Mouse (Mus musculus) neural tube, embryonic 15.5 days (tissue): ENCODE results near the gene Zfp827. TPM values are rescaled to one million over a fixed set of nuclear protein-coding genes. Genes with fewer than 3 reads are reported as not detected.

Experiments used
- ATAC-seq: fragments of 200-750 bp; cut with Nextera tagmentation; 2 replicates; pipeline ENCODE4 v1.8.0; 2017; ENCODE audit warnings: mild to moderate bottlenecking, moderate TSS enrichment, moderate library complexity; ENCODE audit not compliant: low FRiP score
- H3K27ac ChIP-seq: fragments of 300-500 bp; sonication (generic); replicated peaks from 2 replicates; pipeline ENCODE4 v1.5.1; 2015; ENCODE audit warnings: mild to moderate bottlenecking, inconsistent platforms
- H3K27me3 ChIP-seq: fragments of 300-500 bp; sonication (generic); replicated peaks from 2 replicates; pipeline ENCODE4 v1.6.1; 2015; ENCODE audit warnings: inconsistent platforms
- H3K36me3 ChIP-seq: fragments of 300-500 bp; sonication (generic); 2 replicates; pipeline ENCODE4 v1.6.1; 2015; ENCODE audit warnings: inconsistent platforms
- H3K4me1 ChIP-seq: fragments of 300-500 bp; sonication (generic); 2 replicates; pipeline ENCODE4 v1.6.1; 2015; ENCODE audit warnings: inconsistent platforms
- H3K4me2 ChIP-seq: fragments of 300-500 bp; sonication (generic); 2 replicates; pipeline ENCODE4 v1.6.1; 2015; ENCODE audit warnings: inconsistent platforms, mild to moderate bottlenecking, moderate library complexity
- H3K4me3 ChIP-seq: fragments of 300-500 bp; sonication (generic); replicated peaks from 2 replicates; pipeline ENCODE4 v1.5.1; 2015; ENCODE audit warnings: mild to moderate bottlenecking, inconsistent platforms
- H3K9ac ChIP-seq: fragments of 300-500 bp; sonication (generic); replicated peaks from 2 replicates; pipeline ENCODE4 v1.6.1; 2015; ENCODE audit warnings: mild to moderate bottlenecking, inconsistent platforms
- H3K9me3 ChIP-seq: fragments of 300-500 bp; sonication (generic); replicated peaks from 2 replicates; pipeline ENCODE4 v1.6.1; 2016; ENCODE audit warnings: inconsistent platforms
- WGBS: fragments of 180-500 bp; shearing (Covaris S2); methylation state at CpG from one replicate; pipeline ENCODE4 v1.1.7; 2015; ENCODE audit warnings: mixed read lengths; 5-methylcytosine and 5-hydroxymethylcytosine counted together
- polyA plus RNA-seq: library from polyadenylated mRNA; unstranded; fragments of >200 nt; fragmentation: Nextera tagmentation; extraction: Ambion mirVana; gene quantifications from 2 replicates; pipeline ENCODE4 v1.2.1, GENCODE M21; 2015

The Zfp827 gene
- polyA plus RNA-seq, 1 experiment from 2014 or later: 10.4 TPM

DNA sequence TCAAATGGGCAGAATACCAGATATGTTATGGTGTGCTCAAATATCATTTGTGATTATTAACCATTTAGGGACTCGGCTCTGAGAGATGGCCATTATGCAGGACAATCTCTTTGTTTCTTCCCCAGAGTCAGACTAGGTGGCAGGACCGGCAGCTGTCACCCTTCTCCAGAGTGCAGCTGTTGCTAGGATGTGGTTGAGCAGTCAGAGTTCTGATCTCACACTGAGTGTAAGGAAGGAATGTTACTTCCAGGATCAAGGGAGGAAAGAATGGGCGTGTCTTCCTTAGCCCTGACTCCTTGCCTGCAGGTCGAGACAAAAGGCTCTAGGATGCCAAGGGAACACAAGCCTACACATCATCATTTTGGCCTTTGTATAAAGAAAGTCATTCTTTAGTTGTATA is 199.0 kb downstream of the Zfp827 start:
- Histone ChIP-seq H3K36me3 (no peaks in the 10 kb centered on the region), H3K27me3 (no peaks in the 10 kb centered on the region), H3K4me1 (peaks cover 9% of the 10 kb centered on the region), H3K9ac (no peak overlapping the region), H3K9me3 (0 out of 2 replicates have a peak, but pooled peaks cover 2% of the 10 kb centered on the region), H3K4me2 (no peak overlapping the region), H3K4me3 (no peak overlapping the region), H3K27ac (no peak overlapping the region)
- no peak for ATAC-seq
- 84% methylated on average over 4 of the region's 4 CpGs for WGBS

GRCm38 (mm10) chr8:79227916-79228315 is 199.7 kb downstream of the Zfp827 start:
- Histone ChIP-seq H3K4me2 (no peak overlapping the region), H3K27me3 (no peaks in the 10 kb centered on the region), H3K4me3 (no peak overlapping the region), H3K36me3 (no peaks in the 10 kb centered on the region), H3K4me1 (peaks cover 9% of the 10 kb centered on the region), H3K27ac (no peak overlapping the region), H3K9ac (no peak overlapping the region), H3K9me3 (0 out of 2 replicates have a peak, but pooled peaks cover 2% of the 10 kb centered on the region)
- WGBS: 93% methylated on average over 3 of the region's 3 CpGs
- no peak for ATAC-seq

DNA sequence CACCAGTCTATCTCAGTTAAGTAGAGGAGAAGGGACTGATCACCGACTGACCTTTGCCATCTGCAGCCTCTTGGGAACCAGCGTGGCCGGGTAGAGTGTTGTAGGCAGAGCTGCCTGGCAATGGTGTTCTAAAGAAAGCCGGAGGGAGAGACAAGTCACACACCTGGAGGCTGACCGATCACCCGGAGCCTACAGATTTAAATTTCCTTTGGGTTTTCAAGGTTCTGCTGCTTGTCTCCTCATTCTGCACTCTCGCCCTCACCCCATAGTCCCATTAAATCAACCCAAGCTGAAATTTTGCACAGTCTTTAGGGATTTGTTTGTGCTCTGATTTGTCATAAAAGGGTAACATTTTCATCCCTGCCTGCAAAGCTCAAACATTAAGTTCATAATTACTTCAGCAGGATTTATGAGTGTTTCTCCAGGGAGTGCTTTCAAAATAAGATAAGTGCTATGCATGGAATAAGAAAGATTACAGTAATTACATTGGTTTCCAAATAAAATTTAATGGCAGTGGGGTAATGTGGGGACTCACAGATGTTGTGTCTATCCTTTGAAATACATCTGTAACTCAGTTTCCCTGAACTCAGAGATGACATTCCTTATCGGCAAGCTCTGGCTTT is 201.1 kb downstream of the Zfp827 start:
- peaks cover 9% of the 10 kb centered on the region for H3K4me1 ChIP-seq
- no peaks in the 10 kb centered on the region for H3K36me3 ChIP-seq
- H3K4me2 ChIP-seq: no peak overlapping the region
- H3K27ac ChIP-seq: 0 out of 2 replicates have a peak overlapping the region, but pooled peaks have one; percentile 28
- 53% methylated on average over 8 of the region's 8 CpGs for WGBS
- H3K9ac ChIP-seq: no peak overlapping the region
- H3K4me3 ChIP-seq: no peak overlapping the region
- no peaks in the 10 kb centered on the region for H3K27me3 ChIP-seq
- H3K9me3 ChIP-seq: 0 out of 2 replicates have a peak, but pooled peaks cover 2% of the 10 kb centered on the region
- peak; percentile 66 for ATAC-seq

GRCm38 (mm10) chr8:79239320-79239719 is 211.1 kb downstream of the Zfp827 start:
- Histone ChIP-seq H3K9me3 (no peaks in the 10 kb centered on the region), H3K36me3 (no peaks in the 10 kb centered on the region), H3K4me3 (no peak overlapping the region), H3K4me1 (no peaks in the 10 kb centered on the region), H3K4me2 (no peak overlapping the region), H3K27me3 (no peaks in the 10 kb centered on the region), H3K9ac (no peak overlapping the region), H3K27ac (no peak overlapping the region)
- WGBS: 89% methylated on average over 3 of the region's 3 CpGs
- no peak for ATAC-seq

- no peak overlapping the region for H3K4me3 ChIP-seq
- H3K4me1 ChIP-seq: no peaks in the 10 kb centered on the region
- H3K36me3 ChIP-seq: no peaks in the 10 kb centered on the region
- 82% methylated on average over 7 of the region's 7 CpGs for WGBS
- H3K9me3 ChIP-seq: no peaks in the 10 kb centered on the region
- H3K9ac ChIP-seq: no peak overlapping the region
- ATAC-seq: no peak
- H3K27me3 ChIP-seq: no peaks in the 10 kb centered on the region
- H3K4me2 ChIP-seq: no peak overlapping the region
- no peak overlapping the region for H3K27ac ChIP-seq
Observed at GRCm38 (mm10) chr8:79239996-79240395, 211.8 kb downstream of the Zfp827 start.

Other genes starting within 250 kb of the Zfp827 start
- gene Lsm6, start 207.3 kb upstream of the Zfp827 start, polyA plus RNA-seq: 140 and 155 TPM in 2 replicates
- gene 1700011L22Rik, start 220.1 kb downstream of the Zfp827 start, polyA plus RNA-seq: not detected in 2 replicates